Mouse (Mus musculus) left cerebral cortex, postnatal 25 days (tissue): ENCODE measurements around the gene Lrrc8d. TPM values are rescaled to one million over a fixed set of nuclear protein-coding genes. Genes with fewer than 3 reads are reported as not detected.
"Not testable (repeated sequence)": the region's sequence is repeated elsewhere in the genome, so short reads cannot be mapped to it uniquely, and the experiment has no call there.

ENCODE experiments used
- DNase-seq, 2 experiments: peaks; one replicate each; pipeline ENCODE4 v3.0.0; 2022; ENCODE audit warnings: low spot score in 2 of 2, mixed read lengths in 1 of 2
- intact Hi-C: fragments of 180-260 bp; cut with DNase I; formaldehyde crosslinking; loops from one replicate; pipeline ENCODE4 v1.15.1; 2025
- total RNA-seq, 2 experiments: library from RNA; stranded (reverse); gene quantifications; 2 replicates each; pipeline ENCODE4 v1.2.3; 2021

Gene Lrrc8d
- total RNA-seq, 2 experiments from 2014 or later, result 35.1 to 35.4 TPM

DNA sequence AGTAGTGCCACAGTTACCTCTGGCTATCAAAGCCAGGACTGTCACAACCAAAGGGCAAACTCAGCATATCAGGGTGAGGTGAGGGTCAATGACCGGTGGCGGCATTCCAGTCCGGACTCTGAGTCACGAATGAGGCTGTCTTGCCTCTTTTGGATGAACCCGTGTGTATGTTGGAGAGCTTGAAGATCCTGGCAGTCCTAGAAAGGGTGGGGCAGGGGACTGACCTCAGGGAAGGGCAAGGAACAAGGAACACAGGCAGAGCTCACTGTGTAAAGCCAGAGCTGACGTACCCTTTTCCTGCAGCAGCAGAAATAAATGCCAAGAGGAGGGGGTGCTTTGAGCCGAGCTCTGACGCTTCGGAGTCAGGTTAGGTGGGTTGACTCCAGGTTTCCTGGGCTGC, 136.2 kb downstream of the Lrrc8d start:
- intact Hi-C loops, result no loop called here
- DNase-seq, result no peak

DNA sequence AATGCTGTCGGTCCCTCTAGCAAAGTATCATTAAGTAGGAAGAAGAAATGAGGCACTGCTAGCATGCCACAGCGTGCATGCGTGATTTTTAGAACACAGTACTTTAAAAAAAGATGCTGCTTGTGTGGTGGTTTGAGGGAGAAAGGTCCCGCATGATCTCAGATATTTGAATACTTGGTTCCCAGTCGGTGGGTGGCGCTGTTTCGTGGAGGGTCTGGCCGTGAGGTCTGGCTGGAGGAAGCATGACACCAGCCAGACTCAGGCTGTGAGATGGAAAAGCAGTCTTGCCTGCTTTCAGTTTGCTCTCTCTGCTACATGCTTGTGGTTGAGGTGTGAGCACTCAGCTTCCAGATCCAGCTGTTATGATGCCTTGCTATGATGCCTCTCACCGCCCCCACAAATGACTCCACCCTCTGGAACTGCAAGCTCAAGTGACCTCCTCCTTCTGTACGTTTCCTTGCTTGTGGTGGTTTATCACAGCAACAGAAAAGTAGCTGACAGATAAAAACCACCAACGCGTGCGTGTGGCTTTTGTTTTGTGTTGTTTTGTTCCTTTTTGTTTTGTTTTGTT, 140.1 kb downstream of the Lrrc8d start:
- no peak for DNase-seq
- intact Hi-C loops, result no loop called here

DNA sequence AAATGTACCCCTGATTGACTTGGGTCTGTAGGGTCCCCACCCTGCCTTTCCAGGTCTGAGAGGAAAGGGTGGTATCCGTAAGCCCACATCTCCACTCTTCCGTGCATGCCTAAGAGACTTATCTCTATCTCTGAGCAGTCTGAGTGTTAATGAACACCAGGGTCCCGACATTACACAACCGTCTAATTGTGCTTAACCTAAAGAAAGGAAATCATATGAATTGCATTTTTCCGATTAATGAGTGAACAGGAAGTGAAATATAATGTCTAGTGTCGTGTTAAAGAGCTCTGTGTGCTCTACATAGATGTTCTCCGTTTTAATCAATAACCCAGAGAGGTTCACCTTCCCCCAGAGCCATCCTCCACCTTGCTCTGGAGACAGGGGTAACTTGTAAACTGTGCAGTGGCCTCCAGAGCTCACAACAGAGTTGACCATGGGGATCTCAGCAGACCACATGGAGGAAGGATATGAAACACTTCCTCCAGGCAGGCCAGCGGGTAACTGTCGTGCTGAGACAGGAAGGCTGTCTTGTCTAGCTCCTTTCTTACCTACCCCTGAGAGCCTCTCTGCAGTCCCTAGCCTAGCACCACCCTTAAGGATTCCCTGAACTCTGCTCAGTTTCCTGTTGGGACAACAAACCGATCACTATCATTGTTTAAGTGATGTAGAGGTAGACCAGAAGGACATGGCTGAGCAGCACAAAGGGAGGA, 144.4 kb downstream of the Lrrc8d start:
- intact Hi-C loops, result no loop called here
- no peak for DNase-seq

DNA sequence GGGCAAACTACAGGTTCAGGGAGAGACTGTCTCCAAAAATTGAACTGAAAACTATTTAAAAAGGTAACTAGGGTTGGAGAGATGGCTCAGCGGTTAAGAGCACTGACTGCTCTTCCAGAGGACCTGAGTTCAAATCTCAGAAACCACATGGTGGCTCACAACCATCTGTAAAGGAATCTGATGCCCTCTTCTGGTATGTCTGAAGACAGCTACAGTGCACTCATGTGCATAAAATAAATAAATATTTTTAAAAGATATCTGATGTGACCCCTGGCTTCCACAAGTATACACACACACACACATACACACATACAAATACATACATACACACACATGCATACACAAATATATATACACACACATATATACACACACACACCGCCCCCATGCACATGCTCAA, 145.3 kb downstream of the Lrrc8d start:
- intact Hi-C loops, result no loop called here
- no peak for DNase-seq

DNA sequence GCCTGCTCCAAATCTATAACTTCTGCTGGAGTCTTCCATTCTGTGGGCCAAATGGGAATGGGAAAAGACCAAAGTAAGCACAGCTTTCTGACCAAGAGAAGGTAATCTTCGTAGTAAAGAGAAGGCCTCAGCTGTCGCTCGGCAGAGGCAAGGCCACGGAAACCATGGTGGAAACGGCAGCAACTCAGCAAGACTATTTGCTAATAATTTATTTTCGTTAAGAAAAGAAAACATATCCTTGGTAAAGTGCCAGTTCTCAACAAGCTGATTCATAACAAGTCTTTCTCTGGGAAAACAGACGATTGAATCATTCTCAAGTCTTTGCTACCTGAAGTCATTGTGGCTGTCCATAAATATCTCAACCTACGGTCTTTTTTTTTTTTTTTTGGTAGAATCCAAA, 148.0 kb downstream of the Lrrc8d start:
- DNase-seq, result no peak
- intact Hi-C loops, result no loop called here

DNA sequence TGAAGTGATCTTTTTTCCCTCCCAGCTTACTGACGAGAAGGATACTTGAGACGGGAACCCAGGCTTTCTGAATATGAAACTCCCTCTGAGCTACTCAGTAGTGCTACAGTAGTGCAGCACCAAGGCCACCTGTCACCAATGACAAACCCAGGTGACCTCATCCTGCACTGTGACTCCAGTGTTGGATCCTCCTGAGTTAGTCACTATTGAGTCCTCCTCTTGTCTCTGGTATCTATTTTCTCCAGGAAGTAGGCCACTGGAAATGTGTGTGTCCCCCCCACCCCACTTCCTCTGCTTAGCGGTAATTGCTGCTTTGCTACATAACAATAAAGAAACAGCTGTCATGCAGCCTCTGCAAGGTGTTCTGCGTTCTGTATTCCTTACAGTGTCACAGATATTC, 149.5 kb downstream of the Lrrc8d start:
- intact Hi-C loops, result no loop called here

DNA sequence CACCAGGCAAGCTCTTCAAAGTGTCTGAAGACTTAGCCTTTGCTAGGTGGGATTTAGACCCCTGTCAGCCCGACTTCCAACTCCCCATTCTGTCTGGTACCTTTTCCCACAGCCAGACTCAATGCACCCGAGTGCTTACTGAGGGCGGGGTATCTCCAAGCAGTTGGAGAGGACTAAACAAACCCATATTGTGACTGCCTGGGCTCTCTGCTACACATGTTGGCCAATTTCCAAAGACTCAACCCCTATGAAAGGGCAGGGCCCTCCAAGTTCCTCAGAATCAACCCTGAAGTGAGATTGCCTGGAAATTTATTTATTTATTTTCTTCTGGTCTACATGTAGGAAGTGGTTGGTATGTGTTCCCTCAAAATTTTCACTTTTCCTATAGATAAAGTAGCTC, 149.9 kb downstream of the Lrrc8d start:
- no peak for DNase-seq
- intact Hi-C loops, result no loop called here

More for the DNA sequence above, 149.5 kb downstream of the Lrrc8d start:
- DNase-seq, result no peak

DNA sequence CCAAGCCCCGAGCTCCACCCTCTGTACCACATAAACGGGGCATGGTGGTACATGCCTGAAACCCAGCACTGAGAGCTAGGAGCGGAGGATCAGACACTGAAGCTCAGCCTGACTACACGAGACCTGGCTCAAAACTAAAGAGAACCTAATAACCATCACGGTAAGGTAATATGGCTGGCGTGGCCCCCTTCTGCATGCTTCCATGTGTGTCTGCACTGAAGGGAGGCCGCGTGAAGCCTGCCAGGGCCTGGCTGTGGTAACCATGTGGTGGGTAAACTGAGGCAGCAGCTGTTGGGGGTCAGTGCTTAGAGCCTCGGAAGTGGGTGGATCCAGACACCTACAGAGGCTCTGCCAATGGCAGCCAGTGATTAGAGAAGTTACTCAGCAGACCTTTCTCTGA, 153.5 kb downstream of the Lrrc8d start:
- intact Hi-C loops, result no loop called here
- DNase-seq, result no peak

DNA sequence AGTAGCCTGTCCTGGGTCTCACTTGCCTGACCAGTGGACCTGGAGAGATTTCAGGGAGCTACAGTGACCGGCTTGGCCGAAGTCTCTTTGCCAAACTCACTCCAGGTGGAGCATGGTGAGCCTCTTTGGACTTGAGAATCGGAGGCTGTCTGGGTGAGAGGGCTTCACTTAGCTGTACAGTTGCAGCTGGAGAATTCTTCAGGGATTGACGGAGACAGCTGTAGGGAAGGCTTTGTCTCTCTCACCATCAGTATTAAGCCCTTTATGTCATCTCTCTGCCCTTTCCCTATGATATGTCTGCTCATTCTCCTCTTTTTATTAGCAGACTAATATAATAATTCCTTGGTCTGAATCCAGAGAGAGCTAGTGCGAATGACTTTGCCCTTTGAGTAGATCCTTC, 157.7 kb downstream of the Lrrc8d start:
- intact Hi-C loops, result no loop called here
- no peak for DNase-seq

DNA sequence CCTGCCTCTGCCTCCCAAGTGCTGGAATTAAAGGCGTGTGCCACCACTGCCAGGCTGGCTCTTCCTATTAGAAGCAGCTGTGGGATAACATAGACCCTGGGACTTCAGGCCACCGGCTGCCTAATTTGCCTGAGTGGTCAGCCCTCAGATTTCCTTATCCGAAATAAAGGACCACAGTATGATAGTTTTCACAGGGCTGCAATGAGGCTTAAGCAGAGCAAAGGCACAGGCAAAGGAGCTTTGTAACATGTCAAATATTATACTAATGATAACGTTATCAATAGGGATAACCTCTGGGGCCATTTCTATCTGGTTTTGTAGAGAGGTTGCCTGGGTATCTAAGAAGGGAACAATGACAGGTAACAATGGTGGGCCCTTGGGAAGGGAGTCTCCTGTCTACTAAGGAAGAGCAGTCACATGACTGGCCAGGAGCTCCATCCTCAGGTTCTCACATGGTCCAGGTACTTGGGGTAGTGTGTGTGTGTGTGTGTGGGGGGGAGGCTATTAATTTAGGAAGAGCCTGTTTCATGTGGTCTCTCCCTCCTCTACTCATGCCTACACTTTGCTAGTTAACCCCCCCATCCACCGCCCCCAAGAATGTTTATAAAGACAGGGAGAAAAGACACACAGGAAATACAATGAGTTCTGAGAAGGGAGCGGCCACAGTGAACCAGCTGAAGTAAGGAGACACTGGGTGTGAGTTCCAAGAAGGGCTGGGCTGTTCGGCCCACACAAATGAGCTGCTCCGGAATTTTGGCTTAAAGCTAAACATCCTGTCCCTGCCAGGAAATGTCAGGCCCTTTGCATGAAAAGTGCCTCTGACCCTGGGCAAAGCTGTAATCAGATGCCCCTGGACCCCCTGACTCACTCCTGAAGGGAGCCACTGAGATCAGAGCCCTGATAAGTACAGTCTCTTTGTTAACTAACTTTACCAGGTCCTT, 159.3 kb downstream of the Lrrc8d start:
- DNase-seq, result no peak
- intact Hi-C loops, result no loop called here

DNA sequence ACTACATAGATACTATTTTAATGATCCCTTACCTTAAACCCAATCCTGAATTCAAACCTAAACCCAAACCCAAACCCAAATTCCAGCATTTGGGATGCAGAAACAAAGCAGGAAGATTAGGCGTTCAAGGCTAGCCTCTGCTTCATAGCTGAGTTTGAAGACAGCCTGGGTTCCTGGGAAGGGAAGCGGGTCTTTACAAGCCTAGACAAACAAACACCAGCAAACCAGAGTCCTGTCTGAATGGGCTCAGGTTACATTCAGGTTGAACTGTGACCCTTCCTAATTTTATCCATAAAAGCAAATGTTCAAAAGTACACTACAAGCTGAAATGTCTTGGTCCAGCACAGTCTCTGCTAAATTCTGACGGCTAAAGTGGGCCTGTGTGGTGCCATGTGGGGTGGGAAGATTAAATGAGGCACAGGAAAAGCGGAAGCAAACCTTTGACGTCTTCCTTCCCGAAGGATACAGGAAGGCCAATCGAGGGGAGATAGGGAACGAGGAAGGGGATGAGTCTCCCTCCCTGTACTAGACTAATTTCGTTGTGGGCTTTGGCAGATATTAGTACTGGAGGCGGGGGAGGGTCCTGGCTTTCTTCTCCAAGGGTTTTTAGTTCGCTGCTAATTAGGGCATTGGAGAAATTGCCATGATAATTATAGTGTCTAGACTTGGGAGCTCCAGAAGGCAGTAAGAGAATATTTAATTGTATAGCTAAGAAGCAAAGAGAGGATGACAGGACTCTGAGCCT, 160.1 kb downstream of the Lrrc8d start:
- intact Hi-C loops, result no loop called here

DNA sequence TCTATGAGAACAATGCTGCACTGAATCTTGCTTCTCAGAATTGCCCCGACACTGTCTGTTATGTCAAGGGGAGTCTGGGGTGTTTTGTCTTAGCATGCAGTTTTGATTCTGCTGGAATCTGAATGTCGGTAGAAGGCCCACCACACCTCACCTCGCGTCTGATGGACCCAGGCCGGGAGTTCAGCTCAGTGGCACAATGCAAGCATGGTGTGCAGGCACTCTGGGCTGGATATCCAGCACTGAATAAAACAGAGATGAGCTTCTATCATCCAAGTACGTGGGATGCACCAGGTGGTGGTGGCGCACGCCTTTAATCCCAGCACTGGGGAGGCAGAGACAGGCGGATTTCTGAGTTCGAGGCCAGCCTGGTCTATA, 160.7 kb downstream of the Lrrc8d start:
- intact Hi-C loops, result no loop called here
- DNase-seq, result no peak

More for the DNA sequence above, 160.1 kb downstream of the Lrrc8d start:
- DNase-seq, result no peak

DNA sequence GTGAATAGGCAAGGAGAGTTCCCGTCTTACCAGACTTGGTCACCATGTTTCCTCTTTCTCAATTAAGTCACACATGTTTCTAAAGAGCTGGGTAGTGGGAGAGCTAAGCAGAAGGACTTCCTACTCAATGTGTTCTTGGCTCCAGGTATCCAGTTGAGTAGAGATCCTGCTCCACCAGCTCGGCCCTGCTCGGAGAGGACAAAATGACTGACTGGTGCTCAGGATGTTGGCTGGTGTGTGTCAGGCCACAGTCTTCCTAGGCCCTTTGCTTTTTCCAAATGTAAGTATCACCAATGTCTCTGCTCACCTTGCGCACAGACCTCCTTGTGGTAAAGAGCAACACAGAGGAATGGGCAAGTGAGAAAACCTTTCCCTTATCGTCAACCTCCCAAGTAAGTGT, 161.8 kb downstream of the Lrrc8d start:
- intact Hi-C loops, result no loop called here
- no peak for DNase-seq

DNA sequence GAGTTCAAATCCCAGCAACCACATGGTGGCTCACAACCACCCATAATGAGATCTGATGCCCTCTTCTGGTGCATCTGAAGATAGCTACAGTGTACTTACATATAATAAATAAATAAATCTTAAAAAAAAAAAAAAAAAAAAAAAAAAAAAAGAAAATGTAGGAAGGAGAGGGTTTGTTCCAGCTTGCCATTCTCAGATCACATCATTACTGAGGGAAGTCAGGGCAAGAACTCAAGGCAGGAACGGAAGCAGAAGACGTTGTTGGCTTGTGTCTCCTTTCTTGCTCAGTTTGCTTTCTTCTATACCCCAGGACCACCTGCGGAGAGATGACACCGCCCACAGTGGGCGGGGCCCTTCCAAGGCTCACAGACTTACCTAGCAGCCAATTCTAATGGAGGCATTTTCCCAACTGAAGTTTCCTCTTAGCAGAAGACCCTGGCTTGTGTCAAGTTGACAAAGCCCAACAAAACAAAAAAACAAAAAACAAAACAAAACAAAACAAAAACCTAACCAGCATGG, 165.4 kb downstream of the Lrrc8d start:
- not testable (repeated sequence) for DNase-seq
- intact Hi-C loops, result loop anchor here (5.0 kb wide), 1 partner anchor 358 kb away; no protein-coding TSS in a partner anchor

DNA sequence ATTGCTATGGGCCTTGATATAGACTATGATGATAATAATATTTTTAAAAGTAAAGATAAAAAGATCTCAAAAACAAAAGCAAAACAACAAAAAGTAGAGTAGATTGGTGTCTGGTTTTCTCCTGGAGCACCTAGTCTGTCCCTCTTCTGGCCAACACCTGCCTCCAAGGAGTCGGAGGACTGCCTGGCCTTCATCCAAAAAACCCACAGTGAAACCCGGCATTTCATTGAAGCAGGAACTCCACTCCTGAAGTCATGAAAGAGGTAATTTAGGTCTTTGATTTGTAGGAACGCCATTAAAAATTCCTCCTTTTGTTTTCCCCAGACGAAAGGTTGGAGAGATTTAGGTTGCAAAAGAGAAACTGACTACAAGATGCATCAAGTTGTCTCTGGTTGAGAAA, 167.7 kb downstream of the Lrrc8d start:
- DNase-seq, result no peak
- intact Hi-C loops, result loop anchor here (5.0 kb wide), 1 partner anchor 360 kb away; no protein-coding TSS in a partner anchor

DNA sequence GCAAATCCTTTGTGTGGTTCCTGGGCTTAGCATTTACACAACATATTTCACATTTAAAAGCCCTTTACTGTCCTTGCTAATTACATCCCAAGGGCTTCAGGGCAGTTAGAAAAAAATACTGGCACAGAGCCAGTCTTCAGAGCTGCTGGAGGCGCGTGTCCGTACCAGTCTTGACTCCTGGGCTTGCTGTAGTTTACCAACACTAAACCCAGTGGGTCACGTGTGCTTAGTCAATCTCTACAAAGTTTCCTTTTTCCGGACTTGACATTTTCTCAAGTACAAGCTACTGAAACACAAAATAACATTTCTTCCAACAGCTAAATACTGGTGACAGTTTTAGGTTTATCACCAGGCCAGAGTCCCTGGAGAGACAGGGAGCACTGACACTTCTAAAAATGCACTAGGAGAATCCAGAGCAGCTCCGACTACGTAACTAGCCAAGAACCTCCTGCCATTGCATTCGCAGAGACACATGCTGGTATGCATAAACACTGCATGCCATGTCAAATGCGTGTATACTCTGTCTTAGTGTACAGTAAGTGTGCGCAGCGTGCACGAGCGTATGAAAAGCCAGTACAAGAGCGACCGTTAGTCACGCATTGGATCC, 168.2 kb downstream of the Lrrc8d start:
- intact Hi-C loops, result loop anchor here (1.0 to 5.0 kb wide), 2 partner anchors 183 to 361 kb away; no protein-coding TSS in a partner anchor
- DNase-seq, result no peak

DNA sequence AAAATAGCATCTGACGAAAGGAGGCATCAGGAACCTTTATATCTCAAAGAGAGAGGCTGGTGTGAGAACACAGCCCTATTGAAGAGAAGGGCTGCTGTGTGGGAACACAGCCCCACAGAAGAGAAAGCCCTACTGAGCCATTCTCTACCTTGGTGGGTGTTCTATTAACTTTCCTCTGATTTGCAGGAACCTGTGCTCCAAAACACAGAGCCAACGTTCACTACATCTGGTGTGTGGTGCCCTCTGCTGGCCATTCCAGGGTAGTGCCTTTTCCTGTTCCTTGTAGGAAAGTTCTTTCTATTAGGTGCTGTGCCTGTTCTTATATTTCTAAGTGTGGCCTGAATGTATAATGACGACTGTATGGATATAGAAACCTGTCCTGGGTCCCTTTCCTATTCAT, 168.8 kb downstream of the Lrrc8d start:
- intact Hi-C loops, result loop anchor here (1.0 to 5.0 kb wide), 2 partner anchors 183 to 361 kb away; no protein-coding TSS in a partner anchor
- DNase-seq, result peak; percentile 81 to 87

DNA sequence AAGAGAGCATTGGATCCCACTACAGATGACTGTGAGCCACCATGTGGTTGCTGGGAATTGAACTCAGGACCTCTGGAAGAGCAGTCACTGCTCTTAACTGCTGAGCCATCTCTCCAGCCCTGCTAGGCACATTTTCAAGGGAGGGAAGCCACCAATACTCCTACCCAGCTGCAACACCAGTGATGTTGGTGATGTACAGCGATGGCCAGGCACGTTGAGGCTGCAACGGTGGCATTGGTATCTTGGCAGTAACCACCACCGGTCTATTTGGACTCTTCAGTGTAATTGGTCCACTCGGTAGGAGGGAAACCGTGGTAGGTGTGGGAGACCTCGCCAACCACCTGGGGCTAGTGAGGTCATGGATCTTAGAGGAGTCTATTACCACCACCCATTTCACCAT, 170.0 kb downstream of the Lrrc8d start:
- intact Hi-C loops, result loop anchor here (1.0 to 5.0 kb wide), 2 partner anchors 362 to 465 kb away; no protein-coding TSS in a partner anchor
- no peak for DNase-seq

DNA sequence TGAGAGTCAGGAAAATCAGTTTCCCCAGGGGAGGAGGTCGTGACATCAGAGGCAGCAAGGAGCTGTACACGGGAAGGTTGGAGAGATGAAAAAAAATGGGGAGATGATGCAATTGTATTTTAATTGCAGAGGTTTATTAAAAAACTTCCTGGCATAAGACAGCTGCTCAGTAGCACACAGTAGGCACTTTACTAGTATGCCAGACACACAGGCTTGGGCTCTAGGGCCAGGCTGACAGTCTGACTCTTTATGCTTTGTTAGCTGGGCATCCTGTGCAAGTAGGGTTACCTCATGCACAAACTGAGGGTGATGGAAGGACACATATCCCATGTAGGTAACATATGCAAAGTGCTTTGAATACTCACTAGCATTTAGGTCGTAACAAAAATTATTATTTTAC, 171.4 kb downstream of the Lrrc8d start:
- DNase-seq, result no peak
- intact Hi-C loops, result no loop called here
